Mouse (Mus musculus) hindbrain, embryonic 14.5 days (tissue): ENCODE data around the gene Tgtp2. TPM values are rescaled to one million over a fixed set of nuclear protein-coding genes. Genes with fewer than 3 reads are reported as not detected.
"Not testable (repeated sequence)": the region's sequence is repeated elsewhere in the genome, so short reads cannot be mapped to it uniquely, and the experiment has no call there.

Experiments
- ATAC-seq: fragments of 200-750 bp; cut with Nextera tagmentation; 2 replicates; pipeline ENCODE4 v1.8.0; 2017; ENCODE audit warnings: moderate number of reproducible peaks, mild to moderate bottlenecking, moderate TSS enrichment, moderate library complexity; ENCODE audit not compliant: low FRiP score
- DNase-seq: peaks from one replicate; pipeline ENCODE4 v3.0.0-alpha.2; 2015; ENCODE audit warnings: low spot score
- H3K27ac ChIP-seq: fragments of 300-500 bp; sonication (generic); 2 replicates; pipeline ENCODE4 v1.5.1; 2014; ENCODE audit warnings: mild to moderate bottlenecking, moderate library complexity
- H3K27me3 ChIP-seq: fragments of 300-500 bp; sonication (generic); 2 replicates; pipeline ENCODE4 v1.6.1; 2014; ENCODE audit warnings: mild to moderate bottlenecking, low read length, mixed read lengths; ENCODE audit not compliant: control insufficient read depth, insufficient read depth
- H3K36me3 ChIP-seq: fragments of 300-500 bp; sonication (generic); replicated peaks from 2 replicates; pipeline ENCODE4 v1.6.1; 2014; ENCODE audit not compliant: control insufficient read depth, insufficient read depth
- H3K4me1 ChIP-seq: fragments of 300-500 bp; sonication (generic); replicated peaks from 2 replicates; pipeline ENCODE4 v1.6.1; 2014; ENCODE audit warnings: antibody characterized with exemption, low read length, mixed read lengths; ENCODE audit not compliant: control insufficient read depth, insufficient read depth
- H3K4me2 ChIP-seq: fragments of 300-500 bp; sonication (generic); replicated peaks from 2 replicates; pipeline ENCODE4 v1.6.1; 2014; ENCODE audit warnings: mild to moderate bottlenecking, moderate library complexity
- H3K4me3 ChIP-seq: fragments of 300-500 bp; sonication (generic); replicated peaks from 2 replicates; pipeline ENCODE4 v1.5.1; 2014; ENCODE audit warnings: mild to moderate bottlenecking, low read length
- H3K9ac ChIP-seq: fragments of 300-500 bp; sonication (generic); 2 replicates; pipeline ENCODE4 v1.6.1; 2014
- H3K9me3 ChIP-seq: fragments of 300-500 bp; sonication (generic); 2 replicates; pipeline ENCODE4 v1.6.1; 2016; ENCODE audit warnings: low read length; ENCODE audit not compliant: control insufficient read depth
- polyA plus RNA-seq: library from polyadenylated mRNA; unstranded; fragments of >200 nt; fragmentation: Nextera tagmentation; extraction: Ambion mirVana; gene quantifications from 2 replicates; pipeline ENCODE4 v1.2.1, GENCODE M21; 2014

Gene Tgtp2
- polyA plus RNA-seq, 1 experiment from 2014 or later = not detected

DNA sequence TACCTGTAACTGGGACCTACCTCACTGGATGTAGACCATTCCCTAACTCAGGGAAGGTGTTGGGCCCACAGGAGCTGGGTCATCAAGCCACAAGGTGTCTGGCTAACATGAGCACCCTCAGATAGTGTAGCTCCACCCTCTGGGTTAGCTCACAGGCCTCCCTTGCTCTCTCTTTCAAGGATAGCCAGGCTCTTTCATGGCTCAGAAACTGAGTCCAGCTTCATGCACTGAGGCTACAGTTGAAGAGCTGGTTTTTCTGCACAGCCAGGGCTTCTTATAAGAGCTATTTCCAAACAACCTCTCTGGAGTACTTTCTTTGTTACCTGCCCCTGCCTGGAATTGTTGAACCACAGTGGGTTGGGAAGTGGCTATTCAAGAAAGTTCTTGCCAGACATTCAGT, 51.9 kb downstream of the Tgtp2 start:
- H3K27me3 ChIP-seq, H3K4me3 ChIP-seq, ATAC-seq, H3K36me3 ChIP-seq, H3K4me2 ChIP-seq, H3K9me3 ChIP-seq, H3K9ac ChIP-seq, H3K4me1 ChIP-seq, H3K27ac ChIP-seq, DNase-seq: not testable (repeated sequence)

Other genes with a start within 250 kb of the Tgtp2 start
- 4.6 and 5.6 TPM in 2 replicates for gene Trim41, start 246.9 kb downstream of the Tgtp2 start, polyA plus RNA-seq
- gene Trim7, start 238.1 kb downstream of the Tgtp2 start, polyA plus RNA-seq = 1.7 and 2.5 TPM in 2 replicates
- gene Gm12184, start 237.6 kb downstream of the Tgtp2 start, polyA plus RNA-seq = 1.6 and 2.4 TPM in 2 replicates
- gene Irgm1, start 192.5 kb downstream of the Tgtp2 start, polyA plus RNA-seq = 4.0 and 4.2 TPM in 2 replicates
- 0.16 and 0.74 TPM in 2 replicates for gene Gm5431, start 162.0 kb downstream of the Tgtp2 start, polyA plus RNA-seq
- gene Psme2b, start 118.0 kb downstream of the Tgtp2 start, polyA plus RNA-seq = 2.0 and 2.1 TPM in 2 replicates
- gene Olfr56, start 85.3 kb downstream of the Tgtp2 start, polyA plus RNA-seq = not detected in 2 replicates
- gene 9930111J21Rik1, start 84.8 kb downstream of the Tgtp2 start, polyA plus RNA-seq = 0.39 and 0.51 TPM in 2 replicates
- 0.08 TPM in 1 of 2 replicates, not detected in the other for gene Gm12185, start 72.0 kb downstream of the Tgtp2 start, polyA plus RNA-seq
- gene Tgtp1, start 70.0 kb downstream of the Tgtp2 start, polyA plus RNA-seq = not detected in 2 replicates
- 0.21 and 0.41 TPM in 2 replicates for gene 9930111J21Rik2, start 13.0 kb downstream of the Tgtp2 start, polyA plus RNA-seq
- 0.95 and 1.0 TPM in 2 replicates for gene Ifi47, start 12.4 kb upstream of the Tgtp2 start, polyA plus RNA-seq
- gene Olfr1396, start 50.7 kb upstream of the Tgtp2 start, polyA plus RNA-seq = not detected in 2 replicates
- not detected in 2 replicates for gene Olfr1395, start 78.1 kb upstream of the Tgtp2 start, polyA plus RNA-seq
- gene Olfr1394, start 90.2 kb upstream of the Tgtp2 start, polyA plus RNA-seq = not detected in 2 replicates
- gene Btnl9, start 123.0 kb upstream of the Tgtp2 start, polyA plus RNA-seq = 0.05 and 0.11 TPM in 2 replicates
- 46.8 and 48.2 TPM in 2 replicates for gene Zfp62, start 139.1 kb upstream of the Tgtp2 start, polyA plus RNA-seq
- 31.0 and 31.1 TPM in 2 replicates for gene Mgat1, start 180.0 kb upstream of the Tgtp2 start, polyA plus RNA-seq
- gene Olfr1393, start 214.1 kb upstream of the Tgtp2 start, polyA plus RNA-seq = not detected in 2 replicates
- gene Olfr1392, start 221.1 kb upstream of the Tgtp2 start, polyA plus RNA-seq = not detected in 2 replicates
- gene Olfr10, start 240.5 kb upstream of the Tgtp2 start, polyA plus RNA-seq = 0.07 TPM in 1 of 2 replicates, not detected in the other